Mouse (Mus musculus) myocyte (in vitro differentiated cells): Measurements from ENCODE around the gene Cd164. TPM values are rescaled to one million over a fixed set of nuclear protein-coding genes. Genes with fewer than 3 reads are reported as not detected.

Experiments used
- H3K27me3 ChIP-seq: one replicate; pipeline ENCODE4 v1.6.1; 2011; ENCODE audit not compliant: control insufficient read depth, insufficient read depth, insufficient read length
- H3K36me3 ChIP-seq: one replicate; pipeline ENCODE4 v1.6.1; 2011; ENCODE audit not compliant: control insufficient read depth, insufficient read depth
- H3K4me2 ChIP-seq: one replicate; pipeline ENCODE4 v1.6.1; 2011; ENCODE audit warnings: low read depth, control low read depth
- H3K4me3 ChIP-seq: one replicate; pipeline ENCODE4 v1.5.1; 2011; ENCODE audit warnings: mild to moderate bottlenecking, control low read depth, moderate library complexity
- H3K79me2 ChIP-seq: one replicate; pipeline ENCODE4 v1.6.1; 2011; ENCODE audit not compliant: control insufficient read depth, insufficient read depth
- H3ac ChIP-seq: one replicate; pipeline ENCODE4 v1.6.1; 2011; ENCODE audit not compliant: control insufficient read depth, insufficient read length
- CEBPB ChIP-seq: IDR thresholded peaks from 2 replicates; pipeline ENCODE4 v1.6.1; 2011; ENCODE audit warnings: mild to moderate bottlenecking, moderate library complexity; ENCODE audit not compliant: poor library complexity, insufficient read depth, severe bottlenecking
- E2F4 ChIP-seq: IDR thresholded peaks from one replicate; pipeline ENCODE4 v1.6.1; 2011; ENCODE audit warnings: mild to moderate bottlenecking, control low read depth, moderate library complexity; ENCODE audit not compliant: insufficient read depth
- MAX ChIP-seq: IDR thresholded peaks from one replicate; pipeline ENCODE4 v1.6.1; 2011; ENCODE audit warnings: low read depth, mild to moderate bottlenecking, control low read depth
- MYOD1 ChIP-seq, 3 experiments: IDR thresholded peaks; one replicate each; pipeline ENCODE4 v1.6.1; 2011; ENCODE audit warnings: control low read depth in 2 of 3, low read depth in 2 of 3, mild to moderate bottlenecking in 2 of 3, moderate library complexity in 1 of 3; ENCODE audit not compliant: insufficient read length in 2 of 3, control insufficient read depth in 1 of 3
- MYOG ChIP-seq, 3 experiments: IDR thresholded peaks; one replicate each; pipeline ENCODE4 v1.6.1; 2011; ENCODE audit warnings: control low read depth in 2 of 3, low read depth in 2 of 3, mild to moderate bottlenecking in 2 of 3; ENCODE audit not compliant: insufficient read length in 2 of 3, control insufficient read depth in 1 of 3, insufficient read depth in 1 of 3
- POLR2A ChIP-seq: IDR thresholded peaks from one replicate; pipeline ENCODE4 v1.6.1; 2011; ENCODE audit warnings: low read depth, mild to moderate bottlenecking, control low read depth, moderate library complexity; ENCODE audit not compliant: insufficient read length
- POLR2AphosphoS2 ChIP-seq: IDR thresholded peaks from one replicate; pipeline ENCODE4 v1.6.1; 2011; ENCODE audit warnings: low read depth, control low read depth; ENCODE audit not compliant: insufficient read length
- REST ChIP-seq: IDR thresholded peaks from one replicate; pipeline ENCODE4 v1.6.1; 2011; ENCODE audit warnings: mild to moderate bottlenecking, control low read depth, moderate library complexity; ENCODE audit not compliant: insufficient read depth, insufficient read length
- SRF ChIP-seq: IDR thresholded peaks from one replicate; pipeline ENCODE4 v1.6.1; 2011; ENCODE audit warnings: low read depth; ENCODE audit not compliant: control insufficient read depth, insufficient read length
- TCF12 ChIP-seq: IDR thresholded peaks from one replicate; pipeline ENCODE4 v1.6.1; 2011; ENCODE audit warnings: mild to moderate bottlenecking, control low read depth; ENCODE audit not compliant: poor library complexity, insufficient read depth, severe bottlenecking
- TCF3 ChIP-seq: IDR thresholded peaks from one replicate; pipeline ENCODE4 v1.6.1; 2011; ENCODE audit warnings: low read depth, control low read depth; ENCODE audit not compliant: insufficient read length
- USF1 ChIP-seq: IDR thresholded peaks from one replicate; pipeline ENCODE4 v1.6.1; 2011; ENCODE audit warnings: low read depth, mild to moderate bottlenecking, control low read depth, moderate library complexity
- polyA plus RNA-seq: library from polyadenylated mRNA; unstranded; fragments of >200 nt; fragmentation: generic; extraction: Trizol; gene quantifications from one replicate; pipeline ENCODE4 v1.2.1, GENCODE M21; 2012; ENCODE audit warnings: missing spikeins

The Cd164 gene
- polyA plus RNA-seq, 1 experiment, result 203 TPM

- Histone ChIP-seq H3K36me3 (no peaks in the 10 kb centered on the region), H3K4me3 (no peak overlapping the region), H3K79me2 (no peaks in the 10 kb centered on the region), H3K27me3 (no peaks in the 10 kb centered on the region), H3K4me2 (no peak overlapping the region), H3ac (no peak overlapping the region)
- TF ChIP-seq CEBPB (no peak), MAX (no peak), TCF3 (no peak)
Observed at GRCm38 (mm10) chr10:41568306-41568705, 49.1 kb downstream of the Cd164 start.

GRCm38 (mm10) chr10:41571065-41571464 lies 51.9 kb downstream of the Cd164 start:
- H3ac ChIP-seq, result no peak overlapping the region
- no peaks in the 10 kb centered on the region for H3K79me2 ChIP-seq
- TF ChIP-seq REST (no peak), TCF12 (no peak), MYOD1 (IDR thresholded peaks at IDR 0.05; ENCODE audit: control insufficient read depth in 1 of 3, insufficient read length in 2 of 3, low read depth in 2 of 3) (no peak), MYOG (IDR thresholded peaks at IDR 0.05; ENCODE audit: control insufficient read depth in 1 of 3, insufficient read depth in 1 of 3, insufficient read length in 2 of 3, low read depth in 2 of 3) (no peak), TCF3 (no peak), POLR2A (no peak), USF1 (no peak), CEBPB (no peak), E2F4 (no peak)
- no peaks in the 10 kb centered on the region for H3K27me3 ChIP-seq
- H3K4me3 ChIP-seq, result no peak overlapping the region
- H3K4me2 ChIP-seq, result no peak overlapping the region
- no peaks in the 10 kb centered on the region for H3K36me3 ChIP-seq

DNA sequence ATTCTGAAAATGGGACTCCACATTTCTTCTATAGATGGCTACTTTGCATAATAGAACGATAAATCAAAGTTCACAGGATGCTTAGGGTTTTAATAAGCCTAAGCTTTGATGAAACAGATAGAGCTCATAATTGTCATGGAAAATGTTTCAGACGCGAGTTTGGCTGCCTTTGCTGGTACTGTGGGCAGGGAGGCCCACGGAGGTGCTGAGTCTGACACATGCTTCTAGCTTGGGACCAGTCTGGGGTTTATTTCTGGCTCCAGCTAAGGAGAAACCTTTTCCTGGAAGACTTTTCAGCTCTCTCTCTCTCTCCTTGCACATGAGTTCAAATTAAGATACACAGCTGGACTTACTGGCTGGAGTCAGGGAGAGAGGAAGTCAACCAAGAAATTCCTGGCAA lies 53.1 kb downstream of the Cd164 start:
- H3K36me3 ChIP-seq, result no peaks in the 10 kb centered on the region
- TF ChIP-seq MYOG (IDR thresholded peaks at IDR 0.05; ENCODE audit: control insufficient read depth in 1 of 3, insufficient read depth in 1 of 3, insufficient read length in 2 of 3, low read depth in 2 of 3), result peak in 1 of 3 experiments; percentile 41
- TF ChIP-seq SRF, result no peak
- no peak for TF ChIP-seq TCF12
- TF ChIP-seq TCF3, result no peak
- TF ChIP-seq CEBPB, result no peak
- TF ChIP-seq MAX, result no peak
- TF ChIP-seq USF1, result no peak
- TF ChIP-seq REST, result no peak
- TF ChIP-seq POLR2AphosphoS2, result no peak
- no peak for TF ChIP-seq E2F4
- TF ChIP-seq MYOD1 (IDR thresholded peaks at IDR 0.05; ENCODE audit: control insufficient read depth in 1 of 3, insufficient read length in 2 of 3, low read depth in 2 of 3), result peak in 1 of 3 experiments; percentile 21
- no peak for TF ChIP-seq POLR2A
- no peaks in the 10 kb centered on the region for H3K79me2 ChIP-seq
- no peaks in the 10 kb centered on the region for H3K27me3 ChIP-seq
- no peak overlapping the region for H3K4me3 ChIP-seq
- no peak overlapping the region for H3K4me2 ChIP-seq
- H3ac ChIP-seq, result no peak overlapping the region

GRCm38 (mm10) chr10:41573190-41573589 lies 54.0 kb downstream of the Cd164 start:
- H3K36me3 ChIP-seq, result no peaks in the 10 kb centered on the region
- TF ChIP-seq SRF (no peak), MAX (no peak), REST (no peak), TCF12 (no peak), TCF3 (no peak), E2F4 (no peak), MYOG (IDR thresholded peaks at IDR 0.05; ENCODE audit: control insufficient read depth in 1 of 3, insufficient read depth in 1 of 3, insufficient read length in 2 of 3, low read depth in 2 of 3) (no peak), USF1 (no peak), POLR2AphosphoS2 (no peak), CEBPB (no peak), MYOD1 (IDR thresholded peaks at IDR 0.05; ENCODE audit: control insufficient read depth in 1 of 3, insufficient read length in 2 of 3, low read depth in 2 of 3) (no peak), POLR2A (no peak)
- no peak overlapping the region for H3ac ChIP-seq
- H3K79me2 ChIP-seq, result no peaks in the 10 kb centered on the region
- H3K27me3 ChIP-seq, result no peaks in the 10 kb centered on the region
- no peak overlapping the region for H3K4me2 ChIP-seq
- H3K4me3 ChIP-seq, result no peak overlapping the region

DNA sequence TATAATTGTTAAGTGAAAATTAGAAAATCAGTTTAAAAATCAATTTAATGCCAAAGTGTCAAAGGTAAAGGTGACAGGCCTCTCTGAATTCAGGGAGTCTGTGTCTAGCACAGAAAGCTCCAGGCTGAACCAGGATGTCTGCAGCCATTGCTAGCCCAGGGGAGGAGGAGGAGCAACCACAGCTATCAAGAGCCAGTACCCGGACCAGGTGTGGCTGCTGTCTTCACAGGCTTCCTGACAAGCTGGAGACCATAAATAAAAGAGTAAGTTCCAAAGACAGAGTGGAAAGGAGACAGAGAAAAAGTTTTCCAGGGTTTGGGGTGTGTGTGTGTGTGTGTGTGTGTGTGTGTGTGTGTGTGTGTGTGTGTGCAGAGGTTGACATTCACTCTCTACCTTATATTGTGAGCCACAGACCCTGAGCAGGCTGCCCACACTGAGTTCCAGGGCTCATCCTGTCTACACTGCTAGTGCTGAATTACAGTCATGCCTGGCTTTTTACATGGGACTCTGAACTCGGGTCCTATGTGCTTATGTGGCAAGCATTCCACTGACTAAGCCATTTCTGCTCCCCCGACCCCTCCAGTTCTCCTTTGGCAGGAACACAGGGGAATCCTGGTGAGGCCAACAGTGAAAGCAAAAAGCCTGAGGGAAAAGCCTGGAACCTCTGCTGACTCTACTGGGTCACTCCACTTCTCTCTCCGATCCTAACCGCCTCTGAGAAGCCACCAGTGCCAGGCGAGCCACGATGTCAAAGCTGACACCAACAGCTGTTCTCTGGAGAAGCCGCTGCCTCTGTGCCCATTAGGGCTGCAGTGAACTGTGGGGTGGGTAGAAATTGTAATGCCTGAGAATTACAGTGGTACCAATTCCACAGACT lies 56.5 kb downstream of the Cd164 start:
- no peaks in the 10 kb centered on the region for H3K36me3 ChIP-seq
- H3K27me3 ChIP-seq, result no peaks in the 10 kb centered on the region
- no peak overlapping the region for H3ac ChIP-seq
- no peaks in the 10 kb centered on the region for H3K79me2 ChIP-seq
- peak overlapping the region; percentile 20 for H3K4me2 ChIP-seq
- TF ChIP-seq MAX, result no peak
- TF ChIP-seq E2F4, result no peak
- TF ChIP-seq TCF12, result peak; percentile 18
- no peak for TF ChIP-seq USF1
- TF ChIP-seq CEBPB, result no peak
- no peak for TF ChIP-seq SRF
- TF ChIP-seq MYOD1 (IDR thresholded peaks at IDR 0.05; ENCODE audit: control insufficient read depth in 1 of 3, insufficient read length in 2 of 3, low read depth in 2 of 3), result peak; percentile 89 to 93 (median 89)
- no peak for TF ChIP-seq POLR2AphosphoS2
- no peak for TF ChIP-seq REST
- TF ChIP-seq POLR2A, result no peak
- TF ChIP-seq TCF3, result peak; percentile 32
- TF ChIP-seq MYOG (IDR thresholded peaks at IDR 0.05; ENCODE audit: control insufficient read depth in 1 of 3, insufficient read depth in 1 of 3, insufficient read length in 2 of 3, low read depth in 2 of 3), result peak; percentile 70 to 92 (median 88)
- no peak overlapping the region for H3K4me3 ChIP-seq
